Mouse (Mus musculus): ENCODE data around the gene Stat2.

The Stat2 gene

DNA sequence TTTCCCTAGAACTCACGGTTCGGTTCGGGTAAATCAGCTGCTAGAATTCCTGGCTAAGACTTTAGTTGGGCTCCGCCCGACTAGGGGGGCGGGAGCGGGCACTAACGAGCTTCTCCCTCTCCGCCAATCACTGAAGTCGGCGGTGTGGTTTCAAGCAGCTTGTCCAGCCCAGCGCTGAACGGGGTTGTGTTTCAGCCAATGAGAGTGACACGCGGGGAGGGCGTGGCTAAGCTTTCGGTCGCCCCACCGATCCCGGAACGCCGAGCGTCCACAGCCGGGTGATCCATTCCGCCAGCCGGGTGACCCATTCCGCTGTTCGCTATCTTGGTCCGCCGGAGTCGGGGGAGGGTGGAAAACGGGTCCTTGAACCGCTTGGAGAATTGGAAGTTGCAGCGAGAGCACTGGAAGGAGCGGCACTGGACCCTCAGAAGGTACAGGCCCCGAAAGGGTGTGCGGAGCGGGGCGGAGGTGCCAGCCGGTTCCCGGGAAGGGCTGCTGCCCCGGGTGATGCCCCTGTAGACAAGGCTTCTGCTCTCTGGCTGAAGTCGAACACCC, at the start of gene Stat2:
Stat2 (plus strand) TSS at position 273 of the 555 bp plus-strand sequence.
- DNase-seq (ENCODE audit: low spot score in 2 of 2): peak; percentile 95 to 98

DNA sequence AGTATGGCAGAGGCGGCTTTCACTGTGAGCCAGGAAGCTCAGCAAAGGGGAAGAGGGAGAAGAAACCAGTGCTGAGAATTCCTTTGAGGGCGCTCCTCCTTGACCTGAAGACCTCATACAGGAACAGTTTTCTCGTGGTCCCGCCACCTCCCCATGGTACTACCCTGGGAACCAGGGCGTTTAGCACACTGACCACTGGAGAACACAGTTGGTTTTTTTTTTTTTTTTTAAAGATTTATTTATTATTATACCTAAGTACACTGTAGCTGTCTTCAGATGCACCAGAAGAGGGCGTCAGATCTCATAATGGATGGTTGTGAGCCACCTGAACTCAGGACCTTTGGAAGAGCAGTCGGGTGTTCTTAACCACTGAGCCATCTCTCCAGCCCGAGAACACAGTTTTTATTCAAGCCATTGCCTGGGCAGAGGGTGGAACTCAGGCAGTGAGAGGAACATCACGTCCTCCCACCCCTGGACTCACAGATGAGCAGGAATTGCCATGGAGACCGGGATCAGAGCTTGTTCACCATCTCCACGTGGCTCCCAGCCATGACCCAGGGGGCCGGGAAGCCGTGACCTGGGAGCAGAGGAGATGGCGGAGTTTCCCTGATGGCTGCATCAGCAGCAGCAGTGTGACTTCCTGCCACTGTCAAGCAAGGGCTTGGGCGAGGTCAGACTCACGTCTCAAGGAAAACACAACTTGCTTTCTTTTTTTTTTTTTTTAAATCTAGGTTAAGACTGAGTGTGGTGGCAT, 48.6 kb upstream of the Stat2 start:
- no peak for DNase-seq (ENCODE audit: low spot score in 2 of 2)

DNA sequence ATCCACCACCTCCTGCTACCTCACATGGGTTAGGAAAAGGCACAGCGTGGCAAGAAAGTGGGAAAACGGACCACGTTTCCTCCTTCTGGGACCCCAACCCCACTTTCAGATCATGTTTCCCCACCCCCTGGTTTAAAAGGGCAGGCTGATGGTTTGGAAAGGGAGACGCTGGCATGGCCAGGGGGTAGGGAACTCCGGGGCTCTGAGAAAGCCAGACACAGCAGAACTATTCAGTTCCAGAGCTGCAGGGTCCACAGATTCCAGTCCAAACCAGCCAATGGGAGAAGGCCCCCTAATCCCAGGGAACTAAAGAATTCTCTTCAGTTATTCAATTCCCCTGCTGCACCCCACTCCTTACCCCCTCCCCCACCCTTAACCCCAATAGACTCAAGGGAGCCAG, 45.3 kb upstream of the Stat2 start:
- no peak for DNase-seq (ENCODE audit: low spot score in 2 of 2)

DNA sequence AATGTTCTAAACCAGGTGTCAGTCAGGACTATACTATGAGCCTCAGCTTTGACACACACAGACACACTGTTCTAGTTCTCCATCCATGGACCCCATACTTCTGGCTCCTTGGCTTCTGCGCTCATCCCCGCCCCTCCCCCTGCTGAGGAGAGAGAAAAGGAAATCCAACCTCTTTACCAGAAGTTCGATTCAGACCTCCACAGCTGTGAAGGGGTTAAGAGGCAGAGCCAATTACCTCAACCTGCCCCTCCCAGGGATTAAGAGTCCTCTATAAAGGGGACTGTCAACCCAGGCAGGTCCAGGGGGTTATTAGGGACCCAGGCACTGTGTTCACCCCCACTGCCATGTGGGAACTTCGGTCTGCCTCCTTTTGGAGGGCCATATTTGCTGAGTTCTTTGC, 44.8 kb upstream of the Stat2 start, which contains the start of gene Mip:
Mip (plus strand) TSS at position 301 of the 400 bp plus-strand sequence.
- DNase-seq (ENCODE audit: low spot score in 2 of 2): no peak

DNA sequence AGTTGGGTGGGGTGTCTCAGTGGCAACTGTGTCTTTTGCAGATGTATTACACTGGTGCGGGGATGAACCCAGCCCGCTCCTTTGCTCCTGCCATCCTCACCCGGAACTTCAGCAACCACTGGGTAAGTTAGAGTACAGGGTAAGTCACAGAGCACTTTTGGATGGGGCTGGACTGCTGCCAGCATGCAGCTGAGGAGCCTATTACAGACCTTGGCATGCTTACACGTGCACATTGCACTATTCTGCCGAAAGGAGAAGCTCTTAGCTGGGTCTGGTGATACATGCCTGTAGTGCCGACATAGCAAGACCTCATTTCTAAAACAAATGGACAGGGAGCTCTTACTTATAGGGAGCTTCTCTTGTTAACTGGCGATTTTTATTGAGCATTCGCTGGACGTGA, 42.8 kb upstream of the Stat2 start:
- no peak for DNase-seq (ENCODE audit: low spot score in 2 of 2)

DNA sequence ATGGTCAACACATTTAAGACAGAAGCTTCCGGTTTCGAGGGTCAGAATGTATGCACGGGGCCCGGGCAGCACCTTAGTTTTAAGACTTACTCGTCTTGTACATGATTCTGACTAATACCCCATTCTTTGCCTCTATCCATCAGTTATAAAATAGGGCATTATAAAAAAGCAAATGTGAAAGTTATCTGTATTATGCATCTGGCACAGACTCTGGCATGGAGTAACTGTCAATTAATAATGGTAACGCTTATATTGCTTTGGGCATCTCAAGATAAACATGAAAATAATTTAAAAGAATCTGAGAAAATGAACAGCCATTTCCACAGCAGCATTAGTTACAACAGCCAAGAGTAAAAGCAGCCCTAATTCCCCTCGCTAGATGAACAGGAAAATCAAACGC, 42.4 kb upstream of the Stat2 start:
- no peak for DNase-seq (ENCODE audit: low spot score in 2 of 2)

DNA sequence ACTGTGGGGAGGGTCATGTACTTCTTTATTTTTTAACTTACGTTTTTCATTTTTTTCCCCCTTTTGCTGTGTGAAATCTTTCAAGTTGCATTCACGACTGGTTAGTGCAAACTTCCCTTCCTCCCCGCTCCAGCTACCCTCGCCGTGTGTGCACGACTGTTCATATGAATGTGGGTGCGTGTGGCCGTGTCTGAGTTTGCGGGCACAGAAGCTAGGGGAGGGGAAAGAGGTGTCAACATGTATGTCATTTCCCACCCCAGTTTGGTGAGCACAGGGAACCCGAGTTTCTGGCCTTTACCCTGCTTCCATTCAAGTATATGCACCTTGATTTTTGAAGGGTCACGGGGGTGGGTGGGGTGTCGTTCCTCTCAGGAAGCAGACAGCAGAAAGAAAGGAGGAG, 39.8 kb upstream of the Stat2 start:
- no peak for DNase-seq (ENCODE audit: low spot score in 2 of 2)

DNA sequence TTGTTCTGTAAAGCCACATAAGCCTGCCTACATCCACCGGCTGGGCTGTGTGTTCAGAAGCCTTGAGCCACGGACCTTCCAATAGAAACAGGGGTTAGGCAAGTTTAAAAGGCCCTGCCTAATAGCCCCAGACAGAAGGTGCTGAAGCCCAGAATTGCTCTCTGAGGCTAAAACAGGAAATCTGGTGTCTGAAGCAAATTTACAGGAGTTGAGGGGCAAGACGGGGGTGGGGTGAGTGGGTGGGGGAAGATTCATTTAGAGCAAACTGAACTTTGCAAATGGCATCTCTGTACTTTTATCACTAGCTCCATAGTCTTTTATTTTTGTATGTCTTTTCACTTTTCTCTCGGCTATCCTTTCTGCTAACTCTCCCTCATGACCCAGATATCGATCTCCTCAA, 39.2 kb upstream of the Stat2 start:
- DNase-seq (ENCODE audit: low spot score in 2 of 2): no peak

DNA sequence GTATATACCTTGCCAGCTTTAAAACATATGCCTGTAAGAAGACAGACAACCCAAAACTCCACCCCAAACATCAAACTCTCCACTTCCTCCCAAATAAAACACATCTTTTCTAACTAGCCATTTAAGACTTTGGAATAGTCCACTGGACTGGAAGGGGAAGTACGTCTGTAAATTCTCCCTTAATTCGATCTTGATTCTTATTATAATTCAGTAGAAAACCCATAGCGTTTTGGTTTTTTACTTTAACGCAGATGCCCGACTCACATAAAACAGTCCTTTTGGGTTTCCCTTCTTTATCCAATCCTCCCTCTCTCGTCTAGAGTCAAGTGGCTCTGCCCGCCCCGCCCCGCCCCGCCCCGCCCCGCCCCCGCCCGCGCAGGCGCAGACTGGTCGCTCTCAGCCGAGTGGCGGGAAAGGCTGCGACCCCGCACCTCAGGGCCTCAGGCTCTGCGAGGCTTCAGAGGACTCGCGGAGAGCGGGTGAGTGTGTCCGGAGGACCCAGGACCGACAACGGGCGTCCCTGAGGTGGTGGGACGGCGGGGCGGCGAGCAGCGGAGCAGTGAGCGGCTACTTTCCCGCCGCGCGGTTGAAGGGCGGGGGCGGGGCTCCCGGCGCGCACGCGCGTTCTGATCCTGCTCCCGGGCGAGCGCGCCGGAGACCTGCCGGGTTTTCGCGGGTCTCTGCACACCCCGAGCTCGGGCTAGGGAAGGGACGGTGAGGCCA, 38.5 kb upstream of the Stat2 start, which contains the start of gene Timeless:
Timeless (plus strand) TSS at position 369 of the 723 bp plus-strand sequence.
- DNase-seq (ENCODE audit: low spot score in 2 of 2): peak; percentile 87

DNA sequence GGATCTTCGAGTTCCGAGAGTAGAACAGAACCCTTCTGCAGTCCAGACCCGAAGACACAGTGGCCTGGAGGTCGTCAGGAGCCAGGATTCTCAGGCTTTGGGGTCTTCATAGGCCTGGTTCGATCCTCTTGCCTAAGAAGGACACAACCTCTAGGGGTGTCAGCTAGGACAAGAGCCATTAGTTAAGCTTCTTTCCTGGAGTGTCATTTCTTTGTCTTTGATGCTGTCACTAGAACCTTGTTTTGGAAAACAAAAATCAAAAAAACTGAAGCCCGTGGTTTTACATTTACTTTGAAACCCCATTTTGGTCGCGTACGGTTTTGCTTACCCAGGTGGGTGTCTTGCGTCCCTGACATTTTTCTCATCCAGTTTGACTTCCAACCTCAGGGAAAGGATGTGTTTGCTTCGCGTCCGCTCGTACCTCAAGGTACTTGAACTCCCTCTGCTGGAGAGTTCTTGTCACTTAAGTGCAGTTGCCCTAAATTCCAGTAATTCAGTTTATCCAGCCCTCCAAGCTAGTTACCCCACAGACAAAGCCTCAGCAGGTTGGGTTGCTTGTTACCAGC, 37.9 kb upstream of the Stat2 start:
- DNase-seq (ENCODE audit: low spot score in 2 of 2): peak; percentile 34 to 47

DNA sequence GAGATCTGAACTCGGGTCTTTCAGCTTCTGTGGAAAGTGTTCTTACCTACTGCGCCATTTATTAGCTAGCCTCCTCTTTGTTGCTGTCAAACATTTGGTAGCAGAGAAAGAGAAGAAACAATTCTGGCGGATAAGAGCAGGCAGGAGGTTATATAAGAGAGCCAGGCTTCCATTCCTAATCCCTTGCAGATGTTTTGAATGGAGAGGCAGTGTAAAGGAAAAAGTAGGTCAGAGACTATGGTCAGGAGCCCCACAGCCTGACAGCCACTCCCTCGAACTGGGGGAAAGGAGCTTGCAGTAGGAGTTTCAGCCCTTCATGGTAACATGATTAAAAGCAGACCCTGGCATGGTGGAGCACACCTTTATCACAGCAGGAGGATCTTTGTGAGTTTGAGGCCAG, 34.0 kb upstream of the Stat2 start:
- no peak for DNase-seq (ENCODE audit: low spot score in 2 of 2)

DNA sequence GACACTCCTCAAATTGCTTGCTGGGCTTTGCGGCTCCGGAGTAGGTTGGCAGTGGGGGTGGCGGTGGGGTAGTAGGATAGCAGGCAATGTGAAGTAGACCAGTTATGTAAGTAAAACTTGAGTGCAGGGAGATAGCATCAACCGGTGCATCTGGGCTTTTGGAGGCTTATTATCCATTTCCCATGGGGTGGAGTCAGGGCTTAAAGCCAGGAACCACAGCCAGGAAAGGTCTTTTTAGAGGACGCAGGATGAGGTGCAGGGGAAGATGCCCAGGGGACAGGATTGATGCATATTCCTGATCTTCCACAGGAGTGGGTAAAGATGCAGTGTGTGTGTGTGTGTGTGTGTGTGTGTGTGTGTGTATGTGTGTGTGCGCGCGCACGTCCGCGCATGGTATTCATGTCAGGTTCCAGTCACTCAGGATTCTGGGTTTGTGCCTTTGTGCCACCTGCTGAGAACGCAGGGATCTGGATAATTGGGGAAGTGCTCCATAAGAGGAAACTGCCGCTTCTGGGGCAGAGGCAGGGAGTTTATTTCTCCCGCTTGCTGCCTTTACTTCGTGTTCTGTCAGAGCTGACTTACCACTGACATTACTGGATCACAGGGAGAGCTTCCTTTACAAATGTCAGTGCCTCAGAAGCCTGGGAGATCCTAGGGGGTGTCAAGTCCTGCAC, 32.4 kb upstream of the Stat2 start:
- no peak for DNase-seq (ENCODE audit: low spot score in 2 of 2)

DNA sequence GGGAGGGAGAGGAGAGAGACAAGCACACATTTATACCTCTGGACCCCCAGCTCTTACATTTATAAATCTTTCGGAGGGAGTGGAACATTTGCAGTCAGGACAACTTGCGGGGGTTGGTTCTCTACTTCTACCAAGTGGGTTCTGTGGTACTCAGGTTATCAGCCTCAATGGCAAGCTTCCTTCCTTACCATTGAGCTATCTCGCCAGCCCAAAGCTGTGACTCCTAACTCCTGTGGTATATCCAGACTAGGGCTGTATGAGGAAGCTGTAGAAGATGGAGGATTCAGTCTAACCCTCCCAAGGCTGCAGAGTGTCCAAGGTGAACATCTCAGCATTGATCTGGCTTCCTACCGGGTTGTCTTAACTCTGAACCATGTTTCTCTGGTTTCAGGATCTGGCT, 31.2 kb upstream of the Stat2 start:
- no peak for DNase-seq (ENCODE audit: low spot score in 2 of 2)

DNA sequence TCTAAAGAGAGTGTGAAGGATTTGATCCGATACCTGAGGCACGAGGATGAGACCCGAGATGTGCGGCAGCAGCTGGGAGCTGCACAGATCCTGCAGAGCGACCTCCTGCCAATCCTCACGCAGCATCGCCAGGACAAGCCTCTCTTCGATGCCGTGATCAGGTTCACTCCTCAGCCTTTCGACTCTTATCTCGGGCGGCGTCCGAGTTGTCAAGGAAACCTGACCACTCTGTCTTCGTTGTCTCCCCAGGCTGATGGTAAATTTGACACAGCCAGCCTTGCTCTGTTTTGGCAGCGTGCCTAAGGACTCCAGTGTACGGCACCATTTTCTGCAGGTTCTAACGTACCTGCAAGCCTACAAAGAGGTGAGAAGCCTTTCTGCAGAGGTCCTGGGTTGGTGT, 30.2 kb upstream of the Stat2 start:
- no peak for DNase-seq (ENCODE audit: low spot score in 2 of 2)

DNA sequence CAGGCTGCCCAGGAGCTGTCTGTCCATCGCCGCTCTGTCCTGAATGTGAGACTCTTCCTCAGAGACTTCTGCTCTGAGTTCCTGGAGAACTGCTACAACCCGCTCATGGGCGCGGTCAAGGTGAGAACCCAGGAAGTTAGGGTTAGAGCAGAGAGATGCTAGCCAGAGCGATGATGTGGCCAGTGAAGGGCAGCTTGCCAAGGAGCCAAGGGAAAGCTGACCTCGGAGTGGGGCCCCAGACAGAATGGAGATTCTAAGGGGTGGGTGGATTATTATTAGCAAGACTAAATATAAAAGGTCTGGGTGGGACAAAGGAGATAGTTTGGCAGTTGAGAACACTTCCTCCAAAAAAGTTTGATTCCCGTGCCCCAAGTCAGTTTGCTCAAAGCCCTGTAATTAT, 27.1 kb upstream of the Stat2 start:
- DNase-seq (ENCODE audit: low spot score in 2 of 2): no peak

DNA sequence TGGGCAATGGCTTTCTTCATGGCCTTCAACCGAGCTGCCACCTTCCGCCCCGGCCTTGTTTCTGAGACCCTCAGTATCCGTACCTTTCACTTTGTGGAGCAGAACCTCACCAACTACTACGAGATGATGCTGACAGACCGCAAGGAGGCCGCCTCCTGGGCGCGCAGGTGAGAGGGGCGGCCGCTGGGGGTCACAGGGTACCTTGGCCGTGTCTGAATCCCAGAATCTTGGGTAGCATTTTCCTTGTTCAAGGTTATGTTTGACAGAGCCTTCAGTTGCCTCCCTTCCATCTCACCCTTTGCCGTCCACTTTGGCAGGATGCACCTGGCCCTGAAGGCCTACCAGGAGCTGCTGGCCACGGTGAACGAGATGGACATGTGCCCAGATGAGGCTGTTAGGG, 26.2 kb upstream of the Stat2 start:
- no peak for DNase-seq (ENCODE audit: low spot score in 2 of 2)

DNA sequence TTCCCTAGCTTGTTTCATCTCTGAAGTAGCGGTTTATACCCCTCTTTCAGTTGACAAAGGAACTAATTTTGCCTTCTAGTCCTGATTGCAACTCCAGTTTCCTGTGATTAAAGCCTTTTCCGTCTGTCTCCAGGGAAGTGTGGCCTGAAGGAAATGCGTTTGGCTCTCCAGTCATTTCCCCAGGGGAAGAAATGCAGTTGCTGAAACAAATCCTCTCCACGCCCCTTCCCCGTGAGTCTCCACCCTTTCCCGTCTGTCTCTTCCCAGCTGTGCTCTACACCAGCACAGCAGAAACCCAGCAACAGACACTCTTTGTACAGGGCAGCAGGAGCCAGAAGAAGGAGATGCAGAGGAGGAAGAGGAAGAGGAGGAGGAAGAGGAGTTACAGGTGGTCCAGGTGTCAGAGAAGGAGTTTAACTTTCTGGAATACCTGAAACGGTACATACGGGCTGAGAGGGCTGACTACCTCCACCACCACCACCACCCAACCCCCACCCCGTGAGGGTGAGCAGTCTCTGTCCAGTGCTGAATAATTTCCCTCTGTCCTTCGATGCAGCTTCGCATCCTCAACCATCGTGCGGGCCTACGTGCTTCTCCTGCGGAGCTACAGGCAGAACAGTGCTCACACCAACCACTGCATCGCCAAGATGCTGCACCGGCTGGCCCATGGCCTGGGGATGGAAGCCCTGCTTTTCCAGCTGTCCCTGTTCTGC, 23.2 kb upstream of the Stat2 start:
- DNase-seq (ENCODE audit: low spot score in 2 of 2): peak in 1 of 2 experiments; percentile 47

DNA sequence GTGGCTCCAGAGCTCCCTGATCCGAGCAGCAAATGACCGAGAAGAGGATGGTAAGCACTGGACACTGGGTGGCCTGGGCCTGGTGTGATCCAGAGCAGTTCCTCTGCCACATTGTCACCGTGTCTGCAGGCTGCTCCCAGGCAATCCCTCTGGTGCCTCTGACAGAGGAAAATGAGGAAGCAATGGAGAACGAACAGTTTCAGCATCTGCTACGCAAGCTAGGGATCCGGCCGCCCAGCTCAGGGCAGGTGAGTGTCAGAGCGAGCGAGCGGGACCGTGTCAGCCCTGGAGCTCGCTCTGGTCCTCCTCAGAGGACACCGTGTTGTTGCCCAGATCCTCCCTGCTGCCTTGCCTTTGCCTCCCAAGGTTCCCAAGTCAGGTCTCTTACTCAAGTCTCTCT, 19.8 kb upstream of the Stat2 start:
- no peak for DNase-seq (ENCODE audit: low spot score in 2 of 2)

DNA sequence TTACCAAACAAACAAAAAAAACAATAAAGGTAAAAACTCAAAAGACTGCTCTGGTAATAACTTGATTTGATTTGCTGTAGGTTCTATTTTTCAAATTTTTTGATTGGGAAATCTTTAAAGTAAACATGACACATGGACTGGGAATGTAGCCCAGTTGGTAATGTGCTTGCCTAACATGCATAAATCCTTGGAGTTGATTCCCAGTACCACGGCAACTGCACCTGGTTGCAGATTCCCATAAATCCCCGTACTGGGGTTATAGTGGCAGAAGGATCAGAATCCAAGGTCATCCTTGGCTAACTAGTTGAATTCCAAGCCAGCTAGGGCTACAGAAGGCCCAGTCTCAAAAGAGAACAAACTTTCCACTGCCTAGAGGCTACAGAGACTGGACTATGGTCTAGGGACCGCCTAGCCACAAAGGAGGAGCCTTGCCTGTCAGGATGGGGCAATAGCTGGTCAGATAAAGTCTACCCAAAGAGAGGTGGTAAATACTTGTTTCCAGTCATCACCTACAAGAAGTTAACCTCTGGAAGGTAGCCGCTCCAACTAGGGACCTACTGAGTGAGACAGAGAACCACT, 16.6 kb upstream of the Stat2 start, which contains the start of gene Apon:
Apon (plus strand) TSS at position 420 of the 579 bp plus-strand sequence.
- DNase-seq (ENCODE audit: low spot score in 2 of 2): no peak

DNA sequence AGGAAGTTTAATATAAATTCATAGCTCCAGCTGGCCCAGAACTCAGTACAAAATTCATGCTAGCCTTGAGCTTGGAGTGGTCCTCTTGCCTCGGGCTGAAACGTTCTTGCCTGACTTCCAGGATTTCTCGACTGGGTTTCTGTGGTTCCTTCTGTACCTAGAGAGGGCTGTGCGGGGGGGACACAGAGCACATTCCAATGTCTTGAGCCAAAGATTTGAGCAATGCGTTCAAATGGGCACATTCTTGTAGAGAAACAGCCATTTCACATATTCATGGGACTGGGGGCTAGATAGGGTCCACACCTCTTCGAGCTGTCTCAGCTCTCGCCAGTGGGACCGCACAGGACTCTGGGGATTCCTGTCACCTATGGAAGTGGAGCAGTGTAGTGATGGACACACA, 14.4 kb upstream of the Stat2 start:
- DNase-seq (ENCODE audit: low spot score in 2 of 2): no peak

DNA sequence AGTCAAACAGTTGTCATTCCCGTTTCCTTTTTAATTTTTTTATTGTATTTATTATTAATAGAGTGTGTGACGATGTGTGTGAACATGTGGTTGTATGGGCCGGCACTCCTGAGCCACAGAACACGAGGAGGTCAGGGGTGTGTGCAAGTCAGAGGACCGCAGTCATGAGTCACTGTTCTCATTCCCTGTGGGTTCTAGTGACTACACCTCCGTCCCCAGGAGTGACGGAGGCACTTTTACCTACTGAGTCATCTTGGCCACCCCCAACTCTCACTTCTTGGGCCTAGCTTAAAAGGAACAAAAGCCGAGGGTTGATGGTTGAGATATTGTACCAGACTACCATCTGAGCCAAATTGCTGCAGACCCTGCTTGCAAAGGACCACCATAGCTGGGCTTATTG, 14.0 kb upstream of the Stat2 start:
- DNase-seq (ENCODE audit: low spot score in 2 of 2): no peak

All from urinary bladder, postnatal 36 days (tissue).